Mouse (Mus musculus) liver, postnatal 0 days (tissue): ENCODE data around the gene Ppm1e. TPM values are rescaled to one million over a fixed set of nuclear protein-coding genes. Genes with fewer than 3 reads are reported as not detected.

Experiments used
- ATAC-seq: fragments of 200-750 bp; cut with Nextera tagmentation; 2 replicates; pipeline ENCODE4 v1.8.0; 2017; ENCODE audit warnings: mild to moderate bottlenecking, moderate library complexity
- DNase-seq: peaks from one replicate; pipeline ENCODE4 v3.0.0-alpha.2; 2016
- H3K27ac ChIP-seq: fragments of 300-500 bp; sonication (generic); 2 replicates; pipeline ENCODE4 v1.5.1; 2014; ENCODE audit warnings: antibody characterized with exemption, moderate library complexity, mild to moderate bottlenecking, low read depth
- H3K27me3 ChIP-seq: fragments of 300-500 bp; sonication (generic); 2 replicates; pipeline ENCODE4 v1.6.1; 2014; ENCODE audit warnings: low read length, control low read depth, mixed read lengths; ENCODE audit not compliant: insufficient read depth
- H3K36me3 ChIP-seq: fragments of 300-500 bp; sonication (generic); replicated peaks from 2 replicates; pipeline ENCODE4 v1.6.1; 2014; ENCODE audit warnings: mild to moderate bottlenecking, control low read depth, low read length, moderate library complexity, mixed read lengths; ENCODE audit not compliant: insufficient read depth
- H3K4me1 ChIP-seq: fragments of 300-500 bp; sonication (generic); 2 replicates; pipeline ENCODE4 v1.6.1; 2014; ENCODE audit warnings: antibody characterized with exemption, mild to moderate bottlenecking, control low read depth; ENCODE audit not compliant: insufficient read depth
- H3K4me2 ChIP-seq: fragments of 300-500 bp; sonication (generic); 2 replicates; pipeline ENCODE4 v1.6.1; 2014; ENCODE audit warnings: low read depth, mild to moderate bottlenecking, low read length, moderate library complexity, mixed read lengths
- H3K4me3 ChIP-seq: fragments of 300-500 bp; sonication (generic); 2 replicates; pipeline ENCODE4 v1.5.1; 2014; ENCODE audit warnings: low read depth, low read length
- H3K9ac ChIP-seq: fragments of 300-500 bp; sonication (generic); replicated peaks from 2 replicates; pipeline ENCODE4 v1.6.1; 2014; ENCODE audit warnings: mild to moderate bottlenecking, moderate library complexity
- H3K9me3 ChIP-seq: fragments of 300-500 bp; sonication (generic); 2 replicates; pipeline ENCODE4 v1.6.1; 2016; ENCODE audit warnings: mild to moderate bottlenecking, control low read depth, low read length, mixed read lengths
- CTCF ChIP-seq: sonication (generic); IDR thresholded peaks from 2 replicates; pipeline ENCODE4 v1.5.1; 2016; ENCODE audit warnings: antibody characterized with exemption, low read depth
- EP300 ChIP-seq: IDR thresholded peaks from 2 replicates; pipeline ENCODE4 v1.6.1; 2016; ENCODE audit warnings: antibody characterized with exemption, low read depth, mild to moderate bottlenecking
- WGBS: fragments of 180-500 bp; shearing (Covaris S2); extraction: QIAGEN DNeasy Blood & Tissue Kit; methylation state at CpG from one replicate; pipeline ENCODE4 v1.1.7; 2014; ENCODE audit not compliant: insufficient replicate concordance; 5-methylcytosine and 5-hydroxymethylcytosine counted together
- polyA plus RNA-seq: library from polyadenylated mRNA; unstranded; fragments of >200 nt; fragmentation: Nextera tagmentation; extraction: Ambion mirVana; gene quantifications from 2 replicates; pipeline ENCODE4 v1.2.1, GENCODE M21; 2015

The Ppm1e gene
- polyA plus RNA-seq, 1 experiment from 2014 or later, result 1.2 TPM

DNA sequence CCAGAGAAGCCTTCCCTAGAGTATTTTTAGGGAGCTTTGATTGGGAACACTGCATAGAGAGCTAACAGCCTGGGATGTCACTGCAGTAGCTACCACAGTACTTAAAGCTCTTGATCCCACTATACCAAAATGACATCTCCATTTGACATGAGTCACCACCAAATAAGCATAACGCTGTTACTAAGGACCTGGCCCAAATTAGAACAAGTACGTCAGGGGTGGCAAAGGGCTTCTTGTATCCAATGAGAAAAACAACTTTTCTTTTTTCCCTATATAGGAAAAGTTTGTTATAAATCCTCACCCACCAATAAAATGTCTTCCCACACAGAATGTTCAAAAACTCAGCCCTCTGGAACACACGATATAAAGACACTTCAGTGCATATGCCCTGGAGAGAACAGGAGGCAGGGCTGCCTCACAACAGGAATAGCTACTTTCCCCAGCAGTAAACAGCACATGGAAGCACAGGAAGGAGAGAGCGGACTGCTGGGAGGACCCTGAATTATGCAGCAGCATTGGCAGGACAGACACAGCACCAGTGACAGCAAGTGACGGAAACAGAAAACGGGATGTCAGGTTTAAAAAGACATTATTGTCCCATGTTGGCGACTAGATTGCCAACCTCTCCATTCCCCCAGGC lies 119.8 kb downstream of the Ppm1e start:
- H3K4me1 ChIP-seq, result no peaks in the 10 kb centered on the region
- H3K9me3 ChIP-seq, result no peaks in the 10 kb centered on the region
- ATAC-seq (no peak), DNase-seq (no peak)
- WGBS, result 89% methylated on average over 7 of the region's 7 CpGs
- H3K36me3 ChIP-seq, result peaks cover 4% of the 10 kb centered on the region; the same call in 1 of the 2 replicates
- H3K27ac ChIP-seq, result no peak overlapping the region
- no peak overlapping the region for H3K4me2 ChIP-seq
- H3K27me3 ChIP-seq, result no peaks in the 10 kb centered on the region
- no peak overlapping the region for H3K4me3 ChIP-seq
- H3K9ac ChIP-seq, result no peak overlapping the region
- no peak for TF ChIP-seq CTCF
- no peak for TF ChIP-seq EP300

DNA sequence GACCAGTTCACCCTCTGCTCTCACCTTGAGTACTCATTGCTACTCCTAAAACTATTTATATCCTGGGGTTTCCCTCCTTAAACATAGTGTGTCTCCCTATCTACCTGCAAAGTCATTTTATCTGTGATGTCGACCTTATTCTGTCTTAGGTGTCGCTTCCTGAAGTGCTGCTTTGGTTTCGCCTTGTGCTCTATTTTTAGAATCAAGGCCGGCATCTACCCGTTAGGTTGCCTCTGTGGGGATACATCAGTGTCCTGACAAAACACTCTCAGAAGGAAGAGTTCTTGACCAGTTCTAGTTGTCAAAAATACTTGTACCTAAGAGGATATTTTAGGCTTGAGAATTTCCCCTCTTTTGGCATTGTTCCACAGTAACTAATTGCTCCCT lies 123.3 kb downstream of the Ppm1e start:
- Histone ChIP-seq H3K9ac (no peak overlapping the region), H3K36me3 (peaks cover 13% of the 10 kb centered on the region; the same call in 1 of the 2 replicates), H3K27me3 (no peaks in the 10 kb centered on the region), H3K4me2 (no peak overlapping the region), H3K27ac (no peak overlapping the region), H3K4me1 (no peaks in the 10 kb centered on the region), H3K4me3 (no peak overlapping the region), H3K9me3 (no peaks in the 10 kb centered on the region)
- 61% methylated on average over 5 of the region's 5 CpGs for WGBS
- DNase-seq (no peak), ATAC-seq (no peak)
- no peak for TF ChIP-seq CTCF
- TF ChIP-seq EP300, result no peak

DNA sequence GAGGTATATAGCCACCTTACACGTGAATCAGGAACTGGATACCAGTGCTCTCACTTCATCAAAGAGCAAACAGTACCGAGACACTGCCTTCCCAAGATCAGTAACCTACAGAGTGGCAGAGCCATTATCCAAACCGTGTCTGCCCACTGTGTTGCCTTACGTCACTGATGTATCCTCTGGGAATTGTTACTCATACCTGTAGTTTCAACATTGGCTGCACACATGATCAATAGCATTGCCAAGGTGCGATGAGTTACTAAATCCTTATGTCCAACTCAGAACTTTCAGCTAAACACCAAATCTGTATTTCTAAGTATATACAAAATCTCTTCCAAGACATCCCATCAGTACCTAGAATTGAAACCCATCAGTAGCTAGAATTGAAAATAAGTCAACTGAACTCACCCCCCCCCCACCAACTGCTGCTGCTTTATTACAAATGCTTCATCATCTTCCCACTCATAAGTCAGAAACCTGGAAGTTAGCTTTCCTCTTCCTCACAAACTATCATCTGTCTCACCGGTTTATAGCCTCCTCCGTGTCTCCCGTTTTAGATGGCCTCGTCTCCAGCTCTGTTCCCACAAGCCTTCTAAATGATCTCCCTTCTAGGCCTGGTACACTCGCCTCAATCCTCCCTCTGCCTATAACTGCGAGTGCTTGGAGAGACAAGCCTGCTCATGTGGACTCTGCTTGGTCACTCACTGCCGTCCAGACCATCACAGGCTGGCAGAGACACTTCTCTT lies 123.9 kb downstream of the Ppm1e start:
- no peak overlapping the region for H3K4me3 ChIP-seq
- no peak for ATAC-seq
- no peaks in the 10 kb centered on the region for H3K9me3 ChIP-seq
- TF ChIP-seq CTCF (no peak), EP300 (no peak)
- no peak overlapping the region for H3K27ac ChIP-seq
- no peak for DNase-seq
- no peaks in the 10 kb centered on the region for H3K27me3 ChIP-seq
- H3K36me3 ChIP-seq, result peaks cover 13% of the 10 kb centered on the region; the same call in 1 of the 2 replicates
- H3K4me1 ChIP-seq, result no peaks in the 10 kb centered on the region
- 84% methylated on average over 12 of the region's 12 CpGs for WGBS
- H3K4me2 ChIP-seq, result no peak overlapping the region
- H3K9ac ChIP-seq, result no peak overlapping the region

DNA sequence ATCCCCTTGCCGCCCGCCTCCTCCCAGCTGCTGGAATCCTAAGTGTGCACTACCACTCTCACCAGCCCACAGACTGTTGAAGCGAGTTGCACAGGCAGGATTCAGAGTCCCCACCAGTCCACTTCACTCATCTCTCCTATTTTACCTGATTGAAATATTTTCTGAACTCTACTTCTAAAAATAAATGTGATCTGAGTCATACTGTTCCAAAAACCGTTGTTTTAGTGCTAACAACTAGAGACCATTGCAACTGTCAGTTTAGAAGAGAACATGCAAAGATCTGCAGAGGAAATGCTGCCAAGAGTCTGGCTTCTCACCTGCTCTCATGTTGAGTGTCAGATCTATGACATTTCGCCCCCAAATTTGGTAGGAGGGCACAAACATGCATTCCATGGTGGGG lies 125.4 kb downstream of the Ppm1e start:
- Histone ChIP-seq H3K27me3 (no peaks in the 10 kb centered on the region), H3K27ac (no peak overlapping the region), H3K9ac (no peak overlapping the region), H3K4me1 (no peaks in the 10 kb centered on the region), H3K9me3 (no peaks in the 10 kb centered on the region), H3K4me2 (no peak overlapping the region), H3K4me3 (no peak overlapping the region), H3K36me3 (peaks cover 13% of the 10 kb centered on the region; the same call in 1 of the 2 replicates)
- DNase-seq, result no peak
- TF ChIP-seq EP300 (no peak), CTCF (no peak)
- ATAC-seq, result no peak
- WGBS, result 90% methylated on average over 5 of the region's 5 CpGs

DNA sequence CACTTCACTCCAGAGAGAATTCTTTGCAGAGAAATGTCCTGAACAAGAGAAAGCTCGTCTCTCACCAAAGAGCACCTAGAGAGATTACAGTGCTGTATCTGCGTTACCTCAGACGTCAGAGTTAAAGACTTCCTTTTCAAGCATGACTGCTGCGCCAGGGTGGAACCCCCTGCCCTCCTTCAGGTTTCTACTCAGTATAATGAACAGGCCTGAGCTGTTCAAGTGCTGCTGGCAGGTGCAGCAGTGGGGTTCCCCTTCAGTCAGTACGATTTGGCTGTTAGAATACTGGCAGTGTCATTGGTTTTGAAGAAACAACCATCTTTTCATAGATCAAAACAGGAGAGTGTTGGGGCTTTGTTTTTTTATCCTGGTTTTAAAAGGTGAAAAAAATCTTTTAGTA lies 131.8 kb downstream of the Ppm1e start:
- no peak for DNase-seq
- 84% methylated on average over 5 of the region's 5 CpGs for WGBS
- H3K27me3 ChIP-seq, result no peaks in the 10 kb centered on the region
- no peak overlapping the region for H3K27ac ChIP-seq
- TF ChIP-seq CTCF (no peak), EP300 (no peak)
- no peak overlapping the region for H3K4me3 ChIP-seq
- no peak overlapping the region for H3K4me2 ChIP-seq
- no peak overlapping the region for H3K9ac ChIP-seq
- ATAC-seq, result no peak
- no peaks in the 10 kb centered on the region for H3K4me1 ChIP-seq
- H3K9me3 ChIP-seq, result no peaks in the 10 kb centered on the region
- H3K36me3 ChIP-seq, result peaks cover 7% of the 10 kb centered on the region; the same call in 1 of the 2 replicates

DNA sequence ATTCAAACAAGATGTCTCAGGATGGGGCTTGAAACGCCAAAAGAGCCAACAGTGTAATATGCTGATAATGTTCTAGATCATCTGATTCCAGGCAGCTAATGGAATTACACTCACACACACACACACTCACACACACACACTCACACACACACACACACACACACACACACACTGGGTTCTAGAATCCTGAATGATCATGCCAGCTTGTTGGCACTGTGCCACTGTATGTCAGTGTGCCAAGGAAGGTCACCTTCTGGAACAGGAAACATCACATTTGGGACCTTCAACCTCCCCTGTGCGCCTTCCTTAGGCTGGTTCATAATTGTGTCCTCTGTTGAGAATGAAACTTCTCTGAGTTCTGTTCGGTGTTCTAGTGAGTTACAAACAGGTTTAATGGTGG lies 136.1 kb downstream of the Ppm1e start:
- Histone ChIP-seq H3K27me3 (no peaks in the 10 kb centered on the region), H3K9me3 (no peaks in the 10 kb centered on the region), H3K9ac (no peak overlapping the region), H3K27ac (no peak overlapping the region), H3K4me1 (no peaks in the 10 kb centered on the region; the same call in 1 of the 2 replicates), H3K36me3 (peaks cover 9% of the 10 kb centered on the region), H3K4me2 (no peak overlapping the region), H3K4me3 (no peak overlapping the region)
- DNase-seq, result no peak
- WGBS, result 79% methylated on average over 3 of the region's 3 CpGs
- TF ChIP-seq CTCF (no peak), EP300 (no peak)
- no peak for ATAC-seq
